Mouse (Mus musculus) olfactory bulb, adult 2 months (tissue): ENCODE measurements around the gene Osbpl11.

ENCODE experiments used
- CTCF ChIP-seq: fragments of 200-500 bp; IDR thresholded peaks from 2 replicates; pipeline ENCODE4 v1.5.1; 2012; ENCODE audit warnings: low read depth, mild to moderate bottlenecking, low read length, moderate library complexity; ENCODE audit not compliant: insufficient read depth
- POLR2A ChIP-seq: fragments of 200-500 bp; IDR thresholded peaks from 2 replicates; pipeline ENCODE4 v1.6.1; 2012; ENCODE audit warnings: mild to moderate bottlenecking, low read depth, low read length, moderate library complexity; ENCODE audit not compliant: insufficient read depth

DNA sequence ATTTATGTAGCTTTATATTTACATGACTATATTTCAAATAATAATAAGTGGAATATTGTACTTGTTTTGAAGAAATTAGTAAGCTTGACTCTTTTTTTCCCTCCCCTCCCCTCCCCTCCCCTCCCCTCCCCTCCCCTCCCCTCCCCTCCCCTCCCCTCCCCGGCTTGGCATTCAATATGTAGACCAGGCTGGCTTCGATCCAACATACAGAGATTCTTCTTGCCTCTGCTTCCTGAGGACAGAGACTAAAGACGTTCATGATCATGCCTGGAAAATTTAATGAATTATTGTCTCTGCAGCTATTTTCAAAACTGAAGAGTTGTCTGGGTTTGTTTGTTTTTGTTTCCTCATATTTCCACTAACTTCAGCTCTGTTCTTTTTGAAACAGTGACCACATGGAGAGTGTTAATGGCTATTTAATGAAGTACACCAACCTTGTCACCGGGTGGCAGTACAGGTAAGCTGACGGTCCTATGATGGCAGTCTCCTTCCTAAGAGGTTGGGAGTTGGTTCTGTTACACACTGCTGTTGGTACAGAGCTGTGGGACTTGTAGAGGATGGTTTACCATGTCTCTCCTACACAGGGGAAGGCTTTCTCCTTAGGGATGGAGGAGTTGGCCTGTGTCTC is 10.9 kb downstream of the Osbpl11 start:
- TF ChIP-seq CTCF: no peak
- TF ChIP-seq POLR2A: no peak
